Mouse (Mus musculus): Measurements from ENCODE around the gene Rhox4f.
"Not testable (repeated sequence)": the region's sequence is repeated elsewhere in the genome, so short reads cannot be mapped to it uniquely, and the experiment has no call there.

Gene Rhox4f

GRCm38 (mm10) chrX:37607604-37608003, at the start of gene Rhox4f:
Gene Rhox4f, minus strand, starts transcription at chrX:37607704.
- not testable (repeated sequence) for DNase-seq

GRCm38 (mm10) chrX:37651227-37651626, 43.7 kb upstream of the Rhox4f start, which contains the start of gene Rhox4g:
Gene Rhox4g, minus strand, starts transcription at chrX:37651327.
- DNase-seq: not testable (repeated sequence)

- not testable (repeated sequence) for DNase-seq
Measured at GRCm38 (mm10) chrX:37643370-37643769, 35.9 kb upstream of the Rhox4f start, which contains the start of gene Rhox2g. Gene Rhox2g, minus strand, starts transcription at chrX:37643470.

- DNase-seq: not testable (repeated sequence)
Measured at GRCm38 (mm10) chrX:37628512-37628911, 21.0 kb upstream of the Rhox4f start, which contains the start of gene Rhox3g. Gene Rhox3g, minus strand, starts transcription at chrX:37628612.

GRCm38 (mm10) chrX:37580692-37581091, 26.8 kb downstream of the Rhox4f start, which contains the start of gene Rhox3f:
Gene Rhox3f, plus strand, starts transcription at chrX:37580992.
- not testable (repeated sequence) for DNase-seq

- not testable (repeated sequence) for DNase-seq
Measured at GRCm38 (mm10) chrX:37572638-37573037, 34.9 kb downstream of the Rhox4f start.

GRCm38 (mm10) chrX:37571105-37571504, 36.4 kb downstream of the Rhox4f start, which contains the start of gene Rhox2f:
Gene Rhox2f, plus strand, starts transcription at chrX:37571405.
- not testable (repeated sequence) for DNase-seq

GRCm38 (mm10) chrX:37557112-37557511, 50.4 kb downstream of the Rhox4f start, which contains the start of gene Rhox4e:
Gene Rhox4e, plus strand, starts transcription at chrX:37557412.
- DNase-seq: not testable (repeated sequence)
